Mouse (Mus musculus) urinary bladder, adult 2 months (tissue): ENCODE data around the gene Hspa1a. TPM values are rescaled to one million over a fixed set of nuclear protein-coding genes. Genes with fewer than 3 reads are reported as not detected.
"Not testable (repeated sequence)": the region's sequence is repeated elsewhere in the genome, so short reads cannot be mapped to it uniquely, and the experiment has no call there.

Experiments used
- DNase-seq: peaks from one replicate; pipeline ENCODE4 v3.0.0; 2022; ENCODE audit warnings: low spot score
- polyA plus RNA-seq: library from polyadenylated mRNA; depleted of rRNA; stranded (reverse); fragments of >200 nt; gene quantifications from 2 replicates; pipeline ENCODE4 v1.2.3, GENCODE M21; 2012

The Hspa1a gene
- polyA plus RNA-seq, 1 experiment: 54.4 TPM

DNA sequence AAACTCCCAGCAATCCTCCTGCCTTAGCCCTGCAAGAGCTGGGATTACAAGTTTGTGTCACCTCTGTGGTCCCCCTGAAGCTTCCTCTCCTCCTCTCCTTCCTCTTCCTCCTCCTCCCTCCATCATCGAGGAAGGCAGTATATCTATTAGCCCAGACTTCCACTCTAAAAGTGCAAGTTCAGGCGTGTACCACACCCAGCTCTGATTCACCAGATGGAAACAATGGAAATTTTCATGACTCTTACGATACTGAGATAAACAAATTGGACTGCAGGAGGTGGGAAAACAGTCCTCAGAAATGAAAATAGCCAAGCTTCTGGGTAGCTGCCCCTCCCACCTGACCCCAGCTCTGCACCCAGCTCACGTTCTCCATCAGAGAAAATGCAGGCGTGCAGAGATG lies 6.3 kb downstream of the Hspa1a start:
- no peak for DNase-seq

DNA sequence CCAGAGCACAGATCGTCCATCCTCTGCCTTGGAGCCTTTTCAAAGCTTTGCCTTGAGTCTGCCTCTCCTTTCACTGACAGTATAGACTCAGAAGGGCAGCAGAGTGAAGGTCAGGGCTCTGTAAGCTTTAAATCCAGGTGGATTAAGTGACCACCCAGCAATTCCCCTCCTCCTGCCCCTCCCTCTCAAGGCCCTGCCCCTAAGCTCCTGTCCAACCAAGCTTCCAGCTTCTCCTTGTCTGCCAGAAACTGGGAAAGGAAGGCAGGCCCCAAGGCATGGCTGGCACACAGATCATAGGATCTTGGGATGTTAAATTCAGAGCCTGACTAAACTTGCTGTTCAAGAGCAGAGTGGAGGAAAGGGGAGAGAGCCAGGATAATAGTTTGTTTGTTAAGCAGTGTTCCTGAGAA lies 7.3 kb downstream of the Hspa1a start:
- no peak for DNase-seq

DNA sequence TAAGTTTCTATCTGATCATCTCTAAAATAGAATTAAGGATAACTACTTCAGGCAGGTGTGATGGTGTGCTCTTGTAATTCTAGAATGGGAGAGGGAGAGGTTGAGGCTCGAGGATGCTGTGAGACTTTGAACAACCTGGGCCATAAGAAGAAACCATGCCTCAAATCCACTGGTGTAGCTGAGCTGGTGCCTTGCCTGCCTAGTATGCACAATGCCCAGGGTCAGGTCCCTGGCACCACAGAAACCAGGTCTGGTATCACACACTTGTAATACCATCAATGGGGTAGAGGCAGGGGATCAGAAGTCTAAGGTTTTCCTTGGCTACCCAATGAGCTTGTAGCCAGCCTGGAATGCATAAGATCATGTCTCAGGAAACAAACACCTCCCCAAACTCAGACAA lies 9.1 kb downstream of the Hspa1a start:
- no peak for DNase-seq

DNA sequence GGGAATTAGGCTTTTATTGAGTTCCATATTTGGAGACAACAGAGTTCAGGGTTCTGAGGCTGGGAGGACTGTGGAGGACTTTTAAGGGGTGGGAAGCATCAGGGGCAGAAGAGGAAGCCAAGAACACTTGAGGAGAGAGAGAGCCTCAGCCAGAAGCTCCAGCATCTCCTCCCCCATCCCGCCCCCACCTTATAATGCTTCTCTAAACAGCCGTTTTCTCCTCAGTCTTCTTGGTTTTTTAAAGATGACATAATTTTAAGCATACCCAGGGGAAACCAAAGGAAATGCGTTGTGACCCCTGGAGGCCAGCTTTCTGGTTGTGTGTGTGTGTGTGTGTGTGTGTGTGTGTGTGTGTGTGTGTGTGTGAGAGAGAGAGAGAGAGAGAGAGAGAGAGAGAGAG lies 9.8 kb downstream of the Hspa1a start:
- no peak for DNase-seq

DNA sequence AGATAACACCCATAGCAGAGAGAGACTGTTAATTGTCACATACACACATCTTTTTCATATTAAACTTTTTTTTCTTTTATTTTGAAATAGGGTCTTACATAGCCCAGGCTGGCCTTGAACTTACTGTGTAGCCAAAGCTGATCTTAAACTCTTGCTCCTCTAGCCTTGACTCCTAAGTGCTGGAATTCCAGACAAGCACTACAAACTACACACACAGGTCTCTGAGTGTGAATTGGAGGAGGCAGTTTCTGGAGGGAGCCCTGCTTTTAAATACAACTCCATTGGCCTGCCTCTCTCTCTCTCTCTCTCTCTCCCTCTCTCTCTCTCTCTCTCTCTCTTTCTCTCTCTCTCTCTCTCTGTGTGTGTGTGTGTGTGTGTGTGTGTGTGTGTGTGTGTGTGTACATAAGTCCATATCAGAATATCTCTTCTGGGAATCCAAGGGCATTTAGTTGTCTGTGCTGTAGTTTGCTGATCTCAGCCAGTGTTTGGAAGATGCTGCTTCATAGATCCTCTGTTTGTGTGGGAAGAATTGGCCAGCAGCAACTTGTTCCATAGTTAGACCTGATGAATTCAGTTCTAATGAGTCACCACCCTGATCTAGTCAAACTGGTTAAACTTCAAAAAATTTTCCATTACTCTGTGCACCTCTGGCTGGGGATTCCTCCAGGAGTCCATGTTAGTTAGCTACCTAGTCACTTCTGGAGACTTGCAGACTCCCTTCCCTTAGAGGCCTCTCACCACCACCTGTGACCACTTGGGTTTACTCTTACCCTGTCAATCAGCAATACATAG lies 11.1 kb downstream of the Hspa1a start:
- DNase-seq: no peak

DNA sequence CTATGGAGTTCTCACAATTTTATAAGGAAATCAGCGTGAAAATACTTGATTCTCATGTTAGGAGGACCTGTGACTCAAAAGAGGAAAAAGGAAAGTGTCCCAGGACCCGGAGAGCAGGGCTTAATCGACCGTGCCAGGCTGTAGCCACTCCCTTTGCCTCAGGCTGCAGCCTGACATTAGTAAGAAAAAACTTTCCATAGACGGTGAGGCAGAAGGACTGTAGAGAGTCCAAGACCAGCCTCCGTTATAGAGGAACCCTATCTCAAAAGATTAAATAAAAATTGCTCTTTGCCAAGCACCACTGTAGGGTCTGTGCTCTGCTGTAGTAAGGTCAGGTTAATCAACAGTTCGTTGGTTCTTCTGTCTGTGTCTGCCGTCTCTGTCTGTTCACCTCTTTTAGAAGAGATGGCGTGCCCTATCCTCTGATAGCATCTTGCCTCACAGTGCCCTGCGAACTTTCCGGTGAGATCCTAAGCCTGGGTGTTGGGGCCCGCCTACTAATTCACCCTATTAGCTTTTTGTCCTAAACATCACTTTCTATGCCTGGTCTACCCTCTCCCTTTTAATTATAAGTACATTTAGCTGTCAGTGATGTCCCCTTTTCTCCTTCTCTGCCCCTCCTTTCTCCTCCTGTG lies 12.0 kb downstream of the Hspa1a start:
- DNase-seq: no peak

DNA sequence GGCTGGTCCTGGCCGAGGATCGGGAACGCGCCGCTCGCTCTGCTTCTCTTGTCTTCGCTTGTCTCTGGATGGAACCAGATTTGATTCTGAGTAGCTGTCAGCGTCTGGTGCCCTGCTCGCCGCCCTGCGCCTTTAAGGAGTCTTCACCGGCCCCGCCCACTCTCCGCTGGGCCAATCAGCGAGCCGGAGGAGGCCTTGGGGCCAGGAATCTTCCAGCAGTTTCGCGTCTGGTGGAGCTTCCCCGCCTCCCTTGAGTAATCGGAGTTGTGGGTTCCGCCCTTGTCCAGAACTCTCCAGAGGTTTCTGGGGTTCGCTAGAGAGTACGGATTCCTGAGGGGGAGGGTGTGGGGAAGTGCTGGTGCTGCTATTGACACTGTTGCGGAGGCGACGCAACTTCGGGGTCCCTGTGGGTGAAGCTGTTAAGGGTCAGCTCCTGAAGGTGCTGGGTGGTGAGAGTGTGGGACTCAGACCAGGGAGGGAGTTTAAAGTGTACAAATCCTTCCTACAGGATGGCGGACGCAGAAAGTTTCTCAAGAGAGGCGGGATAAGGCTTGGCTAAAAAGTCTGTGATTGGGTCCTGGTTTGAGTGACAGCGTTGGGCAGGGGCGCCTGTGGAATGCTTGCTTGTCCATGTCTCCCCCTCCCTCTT lies 12.7 kb downstream of the Hspa1a start, which contains the start of gene Hspa1b:
Gene Hspa1b (minus strand): TSS at position 109 of the 649 bp plus-strand sequence.
- DNase-seq: peak; percentile 88

DNA sequence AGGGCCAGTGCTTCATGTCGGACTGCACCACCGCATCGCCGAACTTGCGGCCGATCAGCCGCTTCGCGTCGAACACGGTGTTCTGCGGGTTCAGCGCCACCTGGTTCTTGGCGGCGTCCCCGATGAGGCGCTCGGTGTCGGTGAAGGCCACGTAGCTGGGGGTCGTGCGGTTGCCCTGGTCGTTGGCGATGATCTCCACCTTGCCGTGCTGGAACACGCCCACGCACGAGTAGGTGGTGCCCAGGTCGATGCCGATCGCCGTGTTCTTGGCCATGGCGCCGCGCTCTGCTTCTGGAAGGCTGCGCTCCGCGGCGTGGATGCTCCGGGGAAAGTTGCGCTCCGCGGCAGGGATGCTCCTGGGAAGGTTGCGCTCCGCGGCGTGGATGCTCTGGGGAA lies 13.2 kb downstream of the Hspa1a start:
- DNase-seq: not testable (repeated sequence)

DNA sequence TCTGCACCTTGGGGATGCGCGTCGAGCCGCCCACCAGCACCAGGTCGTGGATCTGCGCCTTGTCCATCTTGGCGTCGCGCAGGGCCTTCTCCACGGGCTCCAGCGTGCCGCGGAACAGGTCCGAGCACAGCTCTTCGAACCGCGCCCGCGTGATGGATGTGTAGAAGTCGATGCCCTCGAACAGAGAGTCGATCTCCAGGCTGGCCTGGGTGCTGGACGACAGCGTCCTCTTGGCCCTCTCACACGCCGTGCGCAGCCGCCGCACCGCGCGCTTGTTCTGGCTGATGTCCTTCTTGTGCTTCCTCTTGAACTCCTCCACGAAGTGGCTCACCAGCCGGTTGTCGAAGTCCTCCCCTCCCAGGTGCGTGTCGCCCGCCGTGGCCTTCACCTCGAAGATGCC lies 14.0 kb downstream of the Hspa1a start:
- not testable (repeated sequence) for DNase-seq

DNA sequence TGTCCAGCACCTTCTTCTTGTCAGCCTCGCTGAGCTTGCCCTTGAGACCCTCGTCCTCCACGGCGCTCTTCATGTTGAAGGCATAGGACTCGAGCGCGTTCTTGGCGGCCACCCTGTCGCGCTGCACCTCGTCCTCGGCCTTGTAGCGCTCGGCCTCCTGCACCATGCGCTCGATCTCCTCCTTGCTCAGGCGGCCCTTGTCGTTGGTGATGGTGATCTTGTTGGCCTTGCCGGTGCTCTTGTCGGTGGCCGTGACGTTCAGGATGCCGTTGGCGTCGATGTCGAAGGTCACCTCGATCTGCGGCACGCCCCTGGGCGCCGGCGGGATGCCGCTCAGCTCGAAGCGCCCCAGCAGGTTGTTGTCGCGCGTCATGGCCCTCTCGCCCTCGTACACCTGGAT lies 14.7 kb downstream of the Hspa1a start:
- DNase-seq: not testable (repeated sequence)

DNA sequence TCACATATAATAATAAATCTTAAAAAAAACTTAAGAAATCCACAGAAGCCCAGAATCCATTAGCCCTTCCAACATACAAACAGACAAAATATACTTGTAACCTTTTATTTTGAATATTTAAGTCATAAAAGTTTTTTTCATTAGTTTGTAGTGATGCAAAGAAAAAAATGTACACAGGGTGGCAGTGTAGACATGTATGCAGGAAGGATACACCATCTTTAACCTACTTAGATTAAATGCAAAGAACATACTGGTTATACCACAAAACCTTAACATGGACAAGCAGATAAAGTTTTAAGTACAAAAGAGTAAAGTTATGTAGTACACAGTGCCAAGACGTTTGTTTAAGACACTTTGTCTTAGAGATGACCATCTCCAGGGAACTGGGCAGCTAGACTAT lies 15.6 kb downstream of the Hspa1a start:
- no peak for DNase-seq

DNA sequence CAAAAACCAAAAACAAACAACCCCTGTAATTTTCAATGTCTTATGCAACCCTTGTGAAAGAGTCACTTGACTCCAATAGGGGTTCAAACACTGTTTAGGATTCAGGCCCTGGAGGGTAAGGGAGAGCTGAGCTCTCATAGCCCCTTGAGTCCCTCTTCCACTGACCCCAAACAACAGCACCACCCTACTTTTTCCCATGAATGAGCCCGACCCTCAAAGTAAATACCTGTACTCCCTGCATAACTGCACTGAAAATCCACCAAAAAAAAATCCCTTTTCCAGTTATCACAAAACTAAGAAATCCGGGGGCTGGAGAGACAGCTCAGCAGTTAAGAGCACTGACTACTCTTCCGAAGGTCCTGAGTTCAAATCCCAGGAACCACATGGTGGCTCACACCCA lies 16.1 kb downstream of the Hspa1a start:
- DNase-seq: no peak

DNA sequence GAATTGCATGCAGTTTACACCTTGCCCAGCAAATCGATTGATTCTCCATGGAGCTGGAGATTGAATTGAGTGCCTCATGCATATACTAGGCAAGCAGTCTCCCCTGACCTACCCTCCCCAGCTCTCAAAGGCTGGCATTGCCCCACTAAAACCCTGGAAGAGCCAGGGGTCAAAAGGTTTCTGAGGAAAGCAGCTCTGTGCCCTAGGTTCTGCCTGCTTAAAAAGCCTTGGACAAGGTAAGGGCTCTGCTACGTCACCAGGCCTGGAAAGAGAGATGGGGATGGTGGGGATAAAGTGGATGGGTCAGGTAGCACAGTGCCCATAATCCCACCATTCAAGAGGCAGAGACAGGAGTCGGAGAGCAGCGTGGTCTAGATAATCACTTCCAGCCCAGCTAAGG lies 17.1 kb downstream of the Hspa1a start:
- DNase-seq: no peak

DNA sequence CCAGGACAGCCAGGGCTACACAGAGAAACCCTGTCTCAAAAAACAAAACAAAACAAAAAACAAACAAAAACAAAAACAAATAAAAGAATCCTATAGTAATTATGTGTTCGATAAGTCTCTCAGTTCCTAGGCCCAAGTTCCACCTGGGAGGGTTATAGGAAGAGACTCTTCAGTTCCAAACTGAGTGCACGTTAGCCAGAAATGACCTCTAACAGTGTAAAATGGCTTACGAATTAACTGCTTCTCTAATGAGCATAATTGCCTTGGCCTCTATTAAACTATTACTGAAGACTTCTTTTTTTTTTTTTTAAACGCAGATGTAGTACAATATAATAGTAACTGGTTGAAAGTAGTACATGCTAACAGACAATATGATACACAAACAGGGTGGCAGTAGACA lies 18.1 kb downstream of the Hspa1a start:
- DNase-seq: no peak

DNA sequence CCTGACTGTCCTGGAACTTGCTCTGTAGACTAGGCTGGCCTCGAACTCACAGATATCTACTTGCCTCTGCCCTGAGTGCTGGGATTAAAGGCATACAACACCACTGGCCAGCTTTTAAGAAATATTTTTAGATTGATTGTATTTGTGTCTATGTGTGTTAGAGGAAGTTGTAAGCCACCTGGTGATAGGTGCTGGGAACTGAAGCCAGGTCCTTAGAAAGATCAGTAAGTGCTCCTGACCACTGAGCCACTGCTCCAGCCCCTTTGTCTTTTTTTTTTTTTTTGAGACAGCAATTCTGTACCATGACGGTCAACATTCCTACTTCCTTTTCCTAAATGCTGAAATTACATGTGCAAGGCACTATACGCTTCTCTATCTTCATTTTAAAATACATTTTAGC lies 18.7 kb downstream of the Hspa1a start:
- no peak for DNase-seq

DNA sequence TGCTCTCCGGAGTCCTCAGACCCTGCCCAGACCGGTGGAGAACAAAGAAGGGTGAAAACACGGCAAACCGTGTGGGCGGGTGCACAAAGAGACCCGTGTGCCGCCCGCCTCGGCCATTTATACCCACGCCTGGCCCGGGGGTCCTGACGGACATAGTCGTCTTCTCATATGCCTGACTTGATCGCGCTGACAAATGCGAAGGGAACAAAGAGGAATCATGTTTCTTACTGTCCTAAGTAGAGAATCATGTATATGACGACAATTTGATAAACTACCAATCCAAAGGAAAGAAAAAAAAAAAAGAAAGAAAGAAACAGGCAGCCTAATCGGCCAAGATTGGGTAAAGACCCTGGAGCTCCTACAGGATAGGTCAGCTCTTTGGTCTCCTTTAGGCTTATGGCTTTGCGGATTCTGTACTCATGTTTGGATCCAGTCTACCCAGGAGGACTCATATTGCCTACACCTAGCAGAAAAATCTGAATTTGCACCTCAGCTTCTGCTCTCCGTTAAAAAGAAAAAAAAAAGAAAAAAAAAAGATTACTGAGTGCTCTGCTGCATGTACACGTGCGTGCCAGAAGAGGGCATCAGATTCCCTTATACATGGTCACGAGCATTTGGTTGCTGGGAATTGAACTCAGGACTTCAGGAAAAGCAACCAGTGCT lies 19.4 kb downstream of the Hspa1a start:
- DNase-seq: peak; percentile 68

DNA sequence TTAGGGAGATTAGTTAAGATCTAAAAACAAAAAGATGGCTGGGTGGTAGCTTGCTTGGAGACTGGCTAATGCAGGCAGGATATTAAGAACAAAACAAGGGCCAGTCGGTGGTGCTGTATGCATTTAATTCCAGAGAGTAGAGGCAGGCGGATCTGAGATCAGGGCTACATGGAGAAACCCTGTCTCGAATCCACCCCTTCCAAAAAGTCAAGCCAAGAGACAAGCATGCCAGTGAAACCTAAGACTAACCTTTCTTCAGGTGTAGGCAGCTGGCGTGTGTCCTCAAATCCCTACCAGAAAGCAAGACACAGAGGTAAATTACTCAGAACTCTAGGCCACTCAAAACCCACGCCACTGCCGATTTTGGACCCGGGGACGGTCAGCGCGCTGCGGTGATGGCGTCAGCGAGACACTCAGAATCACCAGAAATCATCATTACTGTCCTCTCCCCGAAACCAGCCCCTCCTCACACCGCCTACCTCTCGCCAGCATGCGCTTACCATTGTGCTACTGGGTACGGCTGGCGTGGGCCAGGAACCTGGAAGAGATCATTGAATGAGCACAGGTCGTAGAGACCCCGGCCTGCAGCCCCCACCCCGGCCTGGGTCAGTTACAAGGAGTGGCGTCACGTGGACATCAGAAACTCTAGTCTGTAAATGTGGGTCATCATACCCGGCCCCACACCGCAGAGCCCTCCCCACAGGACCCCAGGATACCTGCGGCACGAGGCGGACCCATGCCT lies 20.1 kb downstream of the Hspa1a start:
- no peak for DNase-seq

DNA sequence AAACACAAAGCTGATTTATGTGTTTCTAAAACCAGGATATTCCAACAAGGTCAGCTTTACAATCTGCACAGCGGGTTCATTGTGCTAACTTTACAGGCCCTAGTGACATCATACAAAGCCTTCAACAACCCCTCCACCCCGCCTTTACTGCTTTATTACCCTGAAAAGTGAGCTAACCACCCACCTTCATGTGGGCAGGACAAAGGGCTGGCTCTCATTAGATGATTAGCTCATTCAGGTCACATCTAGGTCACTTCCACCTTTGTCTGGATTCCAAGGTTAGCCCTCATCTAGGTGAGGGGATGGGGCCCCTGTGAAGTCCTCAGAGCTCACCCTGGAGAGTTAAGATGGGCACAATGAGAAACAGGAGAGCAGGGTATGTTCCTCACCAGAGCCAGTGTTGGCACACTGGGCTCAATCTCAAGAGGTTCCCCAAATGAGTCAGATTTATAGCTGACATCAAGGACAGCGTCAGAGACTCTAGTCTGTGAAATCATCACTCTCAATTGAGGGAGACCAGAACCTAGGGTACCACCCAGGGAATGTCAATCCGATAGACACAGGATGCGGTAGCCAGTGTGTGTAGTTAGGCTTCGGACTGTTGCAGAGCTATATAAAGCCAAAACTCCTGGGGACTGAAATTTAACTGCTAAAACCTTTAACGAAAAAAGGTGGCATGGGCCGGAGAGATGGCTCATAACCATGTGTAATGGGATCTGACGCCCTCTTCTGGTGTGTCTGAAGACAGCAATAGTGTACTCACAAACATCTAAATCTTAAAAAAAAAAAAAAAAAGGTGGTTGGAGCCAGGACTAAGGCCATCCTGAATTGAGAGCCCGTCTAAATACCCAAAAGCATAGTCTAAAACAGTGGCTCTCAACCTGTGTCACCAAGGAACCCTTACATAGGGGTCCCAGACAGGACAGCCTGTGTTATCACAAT lies 21.2 kb downstream of the Hspa1a start:
- no peak for DNase-seq

DNA sequence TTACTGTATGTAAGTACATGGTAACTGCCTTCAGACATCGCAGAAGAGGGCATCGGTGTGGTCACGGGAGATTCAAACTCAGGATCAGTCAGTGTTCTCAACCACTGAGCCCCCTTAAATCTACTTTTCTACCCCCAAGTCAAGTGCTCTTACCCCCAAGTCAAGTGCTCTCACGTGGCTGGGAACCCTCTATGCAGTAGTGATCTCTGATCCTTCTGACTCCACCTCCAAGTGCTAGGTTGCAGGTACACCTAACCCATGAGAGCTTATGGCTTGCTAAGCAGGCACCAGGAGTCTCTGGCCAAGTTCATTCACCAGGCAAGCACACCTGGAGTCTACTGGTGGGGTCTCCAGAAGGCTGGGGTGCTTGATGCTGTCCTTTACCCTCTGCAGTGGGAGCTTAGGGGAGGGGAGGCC lies 22.4 kb downstream of the Hspa1a start:
- no peak for DNase-seq

DNA sequence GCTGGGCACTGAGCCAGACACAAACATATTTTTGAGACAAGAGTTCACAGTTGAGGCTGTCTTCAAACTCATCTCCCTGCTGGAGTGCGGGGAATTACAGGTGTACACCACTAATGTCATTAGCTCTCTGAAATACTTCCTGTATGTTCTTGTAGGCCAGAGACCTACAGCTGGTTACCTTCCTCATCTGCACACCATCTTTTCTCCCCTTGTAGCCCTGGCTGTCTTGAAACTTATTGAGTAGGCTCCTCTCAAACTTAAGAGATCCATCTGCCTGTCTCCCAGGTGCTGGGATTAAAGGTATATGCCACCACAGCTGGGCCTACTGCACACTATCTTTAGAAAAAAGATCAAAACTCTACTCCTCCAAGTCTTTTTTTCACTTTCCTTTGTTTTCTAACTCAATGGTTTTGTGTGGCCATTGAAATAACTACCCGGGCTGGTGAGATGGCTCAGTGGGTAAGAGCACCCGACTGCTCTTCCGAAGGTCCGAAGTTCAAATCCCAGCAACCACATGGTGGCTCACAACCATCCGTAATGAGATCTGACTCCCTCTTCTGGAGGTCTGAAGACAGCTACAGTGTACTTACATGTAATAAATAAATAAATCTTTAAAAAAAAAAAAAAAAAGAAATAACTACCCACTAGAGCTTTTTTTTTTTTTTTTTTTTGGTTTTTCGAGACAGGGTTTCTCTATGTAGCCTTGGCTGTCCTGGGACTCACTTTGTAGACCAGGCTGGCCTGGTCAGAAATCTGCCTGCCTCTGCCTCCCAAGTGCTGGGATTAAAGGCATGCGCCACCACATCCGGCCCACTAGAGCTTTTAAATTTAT lies 23.0 kb downstream of the Hspa1a start:
- not testable (repeated sequence) for DNase-seq
